Mouse (Mus musculus): ENCODE data around the gene Arhgef5. TPM values are rescaled to one million over a fixed set of nuclear protein-coding genes. Genes with fewer than 3 reads are reported as not detected.

The Arhgef5 gene
- total and polyA plus RNA-seq, 3 experiments = 1.1 TPM; not detected in 2

DNA sequence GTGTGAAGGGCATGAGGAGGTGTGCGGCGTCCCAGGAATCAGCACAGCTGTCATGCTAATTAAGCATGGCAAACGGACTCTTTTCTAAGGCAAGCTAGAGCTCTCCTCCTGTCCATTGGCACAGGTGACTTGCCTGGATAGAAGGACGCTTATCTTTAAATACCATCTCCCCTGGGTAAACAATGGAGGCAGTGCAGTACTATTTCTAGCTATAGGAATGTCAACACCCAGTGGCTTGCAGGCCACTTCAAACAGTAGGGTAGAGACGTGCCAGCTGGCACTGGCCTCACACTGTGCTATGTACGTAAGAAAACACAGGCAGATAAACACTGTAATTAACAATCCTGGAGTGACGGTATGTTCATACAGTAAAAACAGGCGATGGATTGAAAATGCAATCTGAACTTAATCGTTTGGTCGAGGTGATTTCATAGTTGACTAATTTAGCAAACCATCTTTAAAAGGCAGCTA, 72.1 kb downstream of the Arhgef5 start:
- no peaks in the 10 kb centered on the region for H3K4me1 ChIP-seq (ENCODE audit: insufficient read depth, low read depth, low read length)
- no peak for DNase-seq (ENCODE audit: low spot score)
- no peak for ATAC-seq (ENCODE audit: extremely low read depth, insufficient number of reproducible peaks, low FRiP score, poor library complexity, severe bottlenecking)
- H3K36me3 ChIP-seq (replicated peaks) = no peaks in the 10 kb centered on the region
- TF ChIP-seq POLR2AphosphoS5 (IDR thresholded peaks at IDR 0.05; ENCODE audit: insufficient replicate concordance, low read depth, low read length) (no peak), GATA1 (IDR thresholded peaks at IDR 0.05; ENCODE audit: borderline replicate concordance, low read length) (no peak), TAL1 (conservative IDR thresholded peaks at IDR 0.05; ENCODE audit: low read depth, low read length) (no peak), GATA2 (IDR thresholded peaks at IDR 0.05; ENCODE audit: borderline replicate concordance, low read depth, low read length) (no peak), CTCF (IDR thresholded peaks at IDR 0.05; ENCODE audit: low read depth, low read length) (no peak)
- peaks cover 4% of the 10 kb centered on the region for H3K27me3 ChIP-seq (ENCODE audit: insufficient read depth, low read length)
- H3K9me3 ChIP-seq (replicated peaks) = no peaks in the 10 kb centered on the region
- H3K4me3 ChIP-seq (ENCODE audit: low read depth, low read length) = no peak overlapping the region

DNA sequence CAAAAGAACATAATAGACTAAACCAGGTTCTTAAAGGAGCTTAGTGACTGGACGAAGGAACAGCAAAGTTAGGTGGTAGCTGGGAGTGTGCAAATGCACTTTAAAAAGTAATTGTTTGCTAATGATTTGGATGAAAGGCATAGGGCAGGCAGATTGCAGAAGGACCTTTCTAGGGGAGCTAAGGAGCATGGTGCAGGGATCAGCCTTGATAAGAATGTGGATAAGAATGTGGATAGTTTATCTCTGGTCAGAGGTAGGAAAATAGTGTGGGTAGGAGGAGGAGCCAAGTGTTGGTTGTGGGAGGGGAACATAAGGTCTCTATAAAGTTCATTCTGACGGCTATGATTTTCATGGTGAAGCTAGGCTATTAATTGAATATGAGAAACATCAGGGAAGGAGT, 73.4 kb downstream of the Arhgef5 start:
- Histone ChIP-seq H3K36me3 (replicated peaks) (no peaks in the 10 kb centered on the region), H3K4me1 (ENCODE audit: insufficient read depth, low read depth, low read length) (no peaks in the 10 kb centered on the region), H3K27me3 (ENCODE audit: insufficient read depth, low read length) (no peaks in the 10 kb centered on the region), H3K9me3 (replicated peaks) (no peaks in the 10 kb centered on the region), H3K4me3 (ENCODE audit: low read depth, low read length) (no peak overlapping the region)
- no peak for TF ChIP-seq POLR2AphosphoS5 (IDR thresholded peaks at IDR 0.05; ENCODE audit: insufficient replicate concordance, low read depth, low read length)
- TF ChIP-seq TAL1 (conservative IDR thresholded peaks at IDR 0.05; ENCODE audit: low read depth, low read length) = no peak
- TF ChIP-seq GATA2 (IDR thresholded peaks at IDR 0.05; ENCODE audit: borderline replicate concordance, low read depth, low read length) = no peak
- TF ChIP-seq CTCF (IDR thresholded peaks at IDR 0.05; ENCODE audit: low read depth, low read length) = no peak
- TF ChIP-seq GATA1 (IDR thresholded peaks at IDR 0.05; ENCODE audit: borderline replicate concordance, low read length) = no peak
- ATAC-seq (ENCODE audit: extremely low read depth, insufficient number of reproducible peaks, low FRiP score, poor library complexity, severe bottlenecking) (no peak), DNase-seq (ENCODE audit: low spot score) (no peak)

Other genes with a start within 250 kb of the Arhgef5 start
- not detected in 2 replicates for gene Olfr441, start 159.2 kb upstream of the Arhgef5 start, total RNA-seq (2014; fragmentation: Nextera tagmentation)
- not detected in 2 replicates for gene Olfr441, start 159.2 kb upstream of the Arhgef5 start, total RNA-seq (2017)
- not detected in 2 replicates for gene Olfr441, start 159.2 kb upstream of the Arhgef5 start, polyA plus RNA-seq (2012)
- gene Olfr237-ps1, start 119.0 kb upstream of the Arhgef5 start, total RNA-seq (2014; fragmentation: Nextera tagmentation) = not detected in 2 replicates
- gene Olfr237-ps1, start 119.0 kb upstream of the Arhgef5 start, total RNA-seq (2017) = 0.16 TPM in 1 of 2 replicates, not detected in the other
- not detected in 2 replicates for gene Olfr237-ps1, start 119.0 kb upstream of the Arhgef5 start, polyA plus RNA-seq (2012)
- gene Olfr437, start 102.3 kb upstream of the Arhgef5 start, total RNA-seq (2014; fragmentation: Nextera tagmentation) = not detected in 2 replicates
- gene Olfr437, start 102.3 kb upstream of the Arhgef5 start, total RNA-seq (2017) = 0.06 and 0.22 TPM in 2 replicates
- gene Olfr437, start 102.3 kb upstream of the Arhgef5 start, polyA plus RNA-seq (2012) = not detected in 2 replicates
- gene Olfr13, start 93.4 kb upstream of the Arhgef5 start, total RNA-seq (2014; fragmentation: Nextera tagmentation) = not detected in 2 replicates
- gene Olfr13, start 93.4 kb upstream of the Arhgef5 start, total RNA-seq (2017) = 0.22 TPM in 1 of 2 replicates, not detected in the other
- not detected in 2 replicates for gene Olfr13, start 93.4 kb upstream of the Arhgef5 start, polyA plus RNA-seq (2012)
- not detected in 2 replicates for gene Olfr435, start 68.4 kb upstream of the Arhgef5 start, total RNA-seq (2014; fragmentation: Nextera tagmentation)
- gene Olfr435, start 68.4 kb upstream of the Arhgef5 start, total RNA-seq (2017) = 0.05 TPM in 1 of 2 replicates, not detected in the other
- not detected in 2 replicates for gene Olfr435, start 68.4 kb upstream of the Arhgef5 start, polyA plus RNA-seq (2012)
- gene Olfr434, start 52.6 kb upstream of the Arhgef5 start, total RNA-seq (2014; fragmentation: Nextera tagmentation) = not detected in 2 replicates
- gene Olfr434, start 52.6 kb upstream of the Arhgef5 start, total RNA-seq (2017) = not detected in 2 replicates
- not detected in 2 replicates for gene Olfr434, start 52.6 kb upstream of the Arhgef5 start, polyA plus RNA-seq (2012)
- gene Olfr47, start 34.1 kb upstream of the Arhgef5 start, total RNA-seq (2014; fragmentation: Nextera tagmentation) = not detected in 2 replicates
- gene Olfr47, start 34.1 kb upstream of the Arhgef5 start, total RNA-seq (2017) = 0.33 TPM in 1 of 2 replicates, not detected in the other
- not detected in 2 replicates for gene Olfr47, start 34.1 kb upstream of the Arhgef5 start, polyA plus RNA-seq (2012)
- gene Nobox, start 44.0 kb downstream of the Arhgef5 start, total RNA-seq (2014; fragmentation: Nextera tagmentation) = not detected in 2 replicates
- gene Nobox, start 44.0 kb downstream of the Arhgef5 start, total RNA-seq (2017) = not detected in 2 replicates
- 0.02 TPM in 1 of 2 replicates, not detected in the other for gene Nobox, start 44.0 kb downstream of the Arhgef5 start, polyA plus RNA-seq (2012)